Mouse (Mus musculus) spleen, adult 2 months (tissue): ENCODE results near the gene Ctrc.

Source experiments
- CTCF ChIP-seq: fragments of 200-500 bp; IDR thresholded peaks from 2 replicates; pipeline ENCODE4 v1.5.1; 2011; ENCODE audit warnings: mild to moderate bottlenecking, inconsistent platforms; ENCODE audit not compliant: insufficient read depth, insufficient read length, insufficient replicate concordance; ENCODE audit errors: extremely low read depth
- POLR2A ChIP-seq: fragments of 200-500 bp; IDR thresholded peaks from 2 replicates; pipeline ENCODE4 v1.6.1; 2011; ENCODE audit warnings: low read depth, low read length, inconsistent platforms

DNA sequence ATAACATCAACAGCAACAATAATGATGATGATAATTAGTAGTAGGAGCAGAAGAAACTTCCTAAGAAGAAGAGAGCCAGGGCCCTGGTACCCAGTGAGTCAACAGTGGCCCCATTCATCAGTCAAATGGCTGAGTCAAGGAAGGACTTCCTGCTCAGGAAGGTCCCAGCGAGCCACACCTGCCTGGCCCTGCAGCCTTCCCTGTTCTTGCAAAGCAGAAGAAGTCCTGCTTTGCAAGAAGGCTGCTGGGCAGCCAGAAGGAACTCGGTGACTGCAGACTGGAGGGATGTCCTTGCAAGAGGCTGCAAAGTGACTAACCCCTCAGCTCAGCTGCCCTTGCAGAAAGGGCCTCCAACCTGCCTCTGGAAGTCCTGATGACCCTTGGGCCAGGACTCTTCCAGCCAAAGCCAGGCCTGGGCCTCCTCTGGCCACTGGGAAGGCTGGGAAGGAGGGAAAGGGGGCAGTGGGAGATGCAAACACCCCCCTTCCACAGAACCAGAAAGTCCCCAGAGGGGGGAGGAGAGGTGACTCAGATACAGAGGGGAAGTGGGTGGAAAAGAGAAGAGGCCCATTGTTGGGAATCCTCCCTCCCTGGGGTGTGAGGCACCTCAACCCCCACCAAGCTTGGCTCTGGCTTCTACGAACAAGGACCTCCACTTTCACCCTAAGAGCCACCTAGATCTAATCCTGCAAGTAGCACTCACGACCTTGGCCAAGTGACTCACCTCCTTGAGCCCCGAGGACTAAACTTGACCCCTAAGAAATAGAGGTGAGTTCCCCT, 23.5 kb upstream of the Ctrc start:
- TF ChIP-seq CTCF (no peak), POLR2A (no peak)
